Mouse (Mus musculus) embryo, embryonic 11 days (tissue): ENCODE data around the gene Hras.

Experiments
- DNase-seq: peaks from one replicate; pipeline ENCODE4 v3.0.0-alpha.2; 2015

Hras gene

GRCm38 (mm10) chr7:141193948-141194347 lies at the start of gene Hras, which contains the start of gene Lrrc56:
TSS of gene Hras (minus strand) at chr7:141194005.
TSS of gene Lrrc56 (plus strand) at chr7:141194157.
- peak; percentile 99 for DNase-seq

DNA sequence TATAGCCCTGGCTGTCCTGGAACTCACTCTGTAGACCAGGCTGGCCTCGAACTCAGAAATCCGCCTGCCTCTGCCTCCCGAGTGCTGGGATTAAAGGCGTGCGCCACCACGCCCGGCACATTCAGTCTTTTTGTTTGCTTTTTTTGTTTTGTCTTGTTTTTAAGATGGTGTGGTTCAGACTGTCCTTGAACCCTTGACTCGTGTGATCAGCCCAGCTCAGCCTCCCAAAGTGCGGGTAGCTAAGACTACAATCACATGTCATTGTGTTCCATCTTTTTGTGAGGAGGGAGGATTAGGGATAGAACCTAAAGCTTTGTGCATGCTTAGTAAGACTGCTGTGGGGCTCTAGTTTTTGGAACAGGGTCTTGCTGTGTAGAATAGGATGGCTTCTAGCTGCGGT lies 37.7 kb upstream of the Hras start:
- DNase-seq, result no peak

DNA sequence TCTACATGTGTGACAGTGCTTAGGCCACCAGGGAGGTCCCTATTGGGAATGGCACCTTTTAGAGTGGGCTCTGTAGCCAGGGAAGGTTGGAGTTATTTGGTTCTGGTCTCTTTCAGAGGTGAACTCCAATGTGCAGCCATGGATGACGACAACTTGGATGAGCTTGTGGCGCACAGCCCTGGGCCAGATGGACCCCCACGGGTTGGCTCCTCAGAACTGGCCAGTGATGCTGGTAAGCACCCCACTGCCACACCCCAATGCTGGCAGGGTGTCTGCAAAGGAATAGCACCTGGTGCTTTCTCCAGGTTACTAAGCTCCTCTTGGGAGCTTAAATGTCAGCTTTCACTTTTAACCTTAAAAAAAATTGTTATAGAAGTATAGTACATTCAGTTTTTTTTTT lies 37.3 kb upstream of the Hras start:
- no peak for DNase-seq

DNA sequence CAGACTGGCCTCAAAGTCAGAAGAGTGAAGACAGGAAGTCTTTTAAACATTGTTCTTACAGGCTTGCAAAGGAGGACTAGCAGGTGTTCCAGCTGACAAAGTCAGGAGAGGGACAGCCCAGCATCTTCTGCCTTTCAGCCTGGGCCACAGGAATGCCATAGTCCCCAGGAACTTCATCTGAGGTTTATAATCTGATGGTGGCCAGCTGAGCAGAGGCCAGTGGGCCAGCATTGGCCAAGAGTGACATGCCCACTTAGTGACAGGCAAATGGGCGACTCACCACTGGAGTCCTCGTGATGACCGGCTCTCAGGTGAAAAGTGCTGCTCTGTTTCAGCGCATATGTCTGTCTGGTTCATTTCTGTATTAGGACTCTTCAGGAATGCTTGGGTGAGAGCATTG lies 36.8 kb upstream of the Hras start:
- DNase-seq, result no peak

DNA sequence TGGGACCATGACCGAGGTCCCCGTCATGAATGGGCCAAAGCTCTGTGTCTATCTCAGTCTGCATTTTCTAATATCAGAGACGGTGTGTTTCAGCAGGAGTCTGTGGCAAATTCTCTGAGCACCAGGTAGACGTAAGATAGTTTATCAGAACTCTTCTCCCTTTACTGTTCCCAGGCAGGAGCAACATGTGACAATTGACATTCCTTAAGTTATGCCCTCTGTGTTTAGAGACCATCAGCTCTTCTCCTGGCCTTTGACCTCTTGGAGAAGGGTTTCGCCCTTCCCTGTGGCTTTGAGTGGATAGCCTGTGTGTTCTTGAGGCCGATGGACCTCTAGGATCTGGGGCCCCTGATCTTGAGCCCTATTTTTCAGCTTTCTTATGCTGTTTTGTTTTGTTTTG lies 35.9 kb upstream of the Hras start:
- DNase-seq, result no peak

- DNase-seq, result peak; percentile 91
Measured at GRCm38 (mm10) chr7:141228279-141229067, 34.7 kb upstream of the Hras start, which contains the start of gene Phrf1. TSS of gene Phrf1 (plus strand) at chr7:141228784.

GRCm38 (mm10) chr7:141227796-141228195 lies 34.0 kb upstream of the Hras start:
- DNase-seq, result no peak

- no peak for DNase-seq
Measured at GRCm38 (mm10) chr7:141226535-141226934, 32.7 kb upstream of the Hras start.

GRCm38 (mm10) chr7:141222696-141223215 lies 29.0 kb upstream of the Hras start:
- no peak for DNase-seq

DNA sequence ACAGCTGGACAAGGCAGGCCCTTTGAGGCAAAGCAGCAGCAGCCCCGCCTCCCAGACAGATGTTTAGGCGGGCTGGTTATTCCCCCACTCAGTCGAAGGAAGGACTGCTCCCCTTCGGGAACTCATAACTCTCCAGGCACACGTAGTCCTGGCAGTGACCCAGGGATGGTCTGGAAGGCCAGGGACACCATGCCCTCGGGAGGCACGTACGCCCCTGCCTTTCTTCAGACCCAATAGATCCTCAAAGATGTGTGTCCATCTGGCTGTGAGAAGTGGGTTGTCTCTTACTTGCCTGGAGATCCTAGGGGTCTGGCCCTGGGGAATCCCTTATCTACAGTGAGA lies 28.3 kb upstream of the Hras start:
- DNase-seq, result no peak

DNA sequence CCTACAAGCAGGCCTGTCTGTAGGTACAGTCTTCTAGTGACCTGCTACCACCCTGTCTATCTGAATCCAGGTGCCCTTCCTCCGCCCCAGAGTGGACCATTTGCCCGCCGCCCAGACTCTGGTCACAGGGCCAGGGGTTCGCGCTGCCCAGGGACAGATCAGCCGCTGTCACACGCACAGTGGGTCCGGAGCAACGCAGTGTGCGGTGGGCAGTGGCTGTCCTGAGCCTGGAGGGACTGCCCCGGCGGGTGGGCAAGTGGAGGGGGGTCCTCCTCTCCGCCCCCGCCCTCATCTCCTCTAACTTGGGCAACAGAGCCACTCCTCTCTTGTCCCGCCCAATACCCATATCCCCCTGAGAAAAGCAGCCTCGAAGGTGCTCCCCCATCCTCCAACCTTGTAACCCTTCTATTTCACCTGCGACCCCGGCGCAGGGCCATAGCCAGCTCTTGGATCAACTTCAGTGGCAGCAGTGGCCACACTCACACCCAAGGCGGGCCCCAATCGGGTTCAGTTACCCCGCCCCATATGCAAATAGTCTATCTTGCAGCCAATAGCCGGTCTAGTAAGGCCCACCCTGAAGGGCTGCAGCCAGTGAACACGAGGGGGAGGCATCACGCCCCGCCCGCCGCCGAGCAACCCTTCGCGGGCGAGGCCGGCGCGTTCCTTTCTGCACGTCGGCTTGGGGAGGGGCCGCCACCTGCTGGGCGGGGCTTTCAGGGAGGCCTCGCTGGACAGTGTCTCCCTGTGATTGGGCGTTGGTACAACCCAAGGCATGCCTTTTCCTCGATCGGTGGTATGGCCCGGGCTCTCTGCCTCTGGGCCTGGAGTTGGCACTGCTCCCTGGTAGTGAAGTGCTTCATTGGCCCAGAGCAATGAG lies 27.7 kb upstream of the Hras start:
- DNase-seq, result peak; percentile 99

DNA sequence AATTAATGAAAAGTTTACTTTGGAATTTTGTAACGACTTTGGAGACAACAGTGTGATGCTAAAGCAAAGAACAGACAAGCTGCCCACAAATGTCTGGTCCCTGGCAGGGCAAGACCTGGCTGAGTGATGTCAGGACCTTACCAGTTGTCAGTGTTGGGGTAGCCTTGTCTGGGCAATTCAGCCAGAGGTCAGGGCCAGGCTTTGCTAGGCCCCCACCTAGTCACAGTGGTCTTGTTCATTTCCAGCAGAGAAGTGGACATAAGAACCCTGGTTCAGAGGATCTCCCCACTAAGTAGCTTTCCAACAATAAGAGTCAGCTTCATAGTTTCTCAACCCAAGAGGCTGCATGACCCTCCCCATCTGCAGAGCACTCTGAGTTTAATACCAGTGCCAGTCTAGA lies 26.6 kb upstream of the Hras start:
- DNase-seq, result no peak

- no peak for DNase-seq
Measured at GRCm38 (mm10) chr7:141219558-141220099, 25.8 kb upstream of the Hras start.

DNA sequence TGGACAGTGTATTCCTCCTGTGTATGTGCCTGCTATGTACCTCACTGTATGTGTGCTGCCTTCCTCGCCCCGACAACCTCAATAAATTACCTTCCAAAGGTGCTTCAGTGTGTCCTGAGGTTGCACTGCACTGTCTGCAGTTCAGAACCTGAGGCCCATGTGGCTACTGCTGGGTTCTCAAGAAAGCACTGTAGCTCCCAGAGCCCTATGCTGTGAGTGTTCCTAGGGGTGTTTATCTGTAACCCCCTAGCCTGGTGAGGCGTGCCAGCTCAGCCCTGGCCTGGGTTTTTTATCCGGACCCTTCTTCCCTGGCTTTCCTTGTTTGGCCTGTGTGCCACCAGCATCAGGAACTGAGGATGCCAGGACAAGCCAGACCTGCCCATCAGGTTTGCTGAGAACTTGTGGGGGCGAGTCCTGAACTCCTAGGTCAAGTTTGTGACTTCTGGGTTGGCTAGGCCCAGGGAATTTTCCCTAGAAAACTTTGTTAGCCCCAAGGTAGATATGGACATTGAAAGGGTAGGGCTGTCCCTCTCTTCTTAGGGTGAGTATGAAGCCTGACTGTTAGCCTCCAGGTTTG lies 24.8 kb upstream of the Hras start:
- no peak for DNase-seq

DNA sequence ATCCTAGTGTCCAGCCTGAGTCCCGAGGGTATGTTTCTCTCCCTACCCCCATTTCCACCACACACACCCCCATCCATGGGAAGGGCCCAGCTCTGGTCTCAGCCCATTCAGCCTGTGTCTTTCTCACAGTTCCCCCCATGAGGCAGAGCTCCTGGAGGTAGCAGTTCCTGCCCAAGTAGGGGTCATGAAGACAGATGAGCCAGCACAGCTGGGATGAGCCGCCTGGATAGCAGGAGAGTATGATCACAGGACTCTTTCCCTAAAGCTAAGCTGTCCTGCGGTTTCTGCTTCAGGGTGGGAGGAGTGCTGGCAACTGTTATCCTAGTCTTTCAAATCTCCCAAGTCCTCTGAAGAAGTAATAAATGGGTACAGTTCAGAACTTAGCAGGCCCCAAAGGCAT lies 24.3 kb upstream of the Hras start:
- DNase-seq, result no peak

- no peak for DNase-seq
Measured at GRCm38 (mm10) chr7:141217343-141218013, 23.7 kb upstream of the Hras start.

GRCm38 (mm10) chr7:141216894-141217293 lies 23.1 kb upstream of the Hras start:
- no peak for DNase-seq

DNA sequence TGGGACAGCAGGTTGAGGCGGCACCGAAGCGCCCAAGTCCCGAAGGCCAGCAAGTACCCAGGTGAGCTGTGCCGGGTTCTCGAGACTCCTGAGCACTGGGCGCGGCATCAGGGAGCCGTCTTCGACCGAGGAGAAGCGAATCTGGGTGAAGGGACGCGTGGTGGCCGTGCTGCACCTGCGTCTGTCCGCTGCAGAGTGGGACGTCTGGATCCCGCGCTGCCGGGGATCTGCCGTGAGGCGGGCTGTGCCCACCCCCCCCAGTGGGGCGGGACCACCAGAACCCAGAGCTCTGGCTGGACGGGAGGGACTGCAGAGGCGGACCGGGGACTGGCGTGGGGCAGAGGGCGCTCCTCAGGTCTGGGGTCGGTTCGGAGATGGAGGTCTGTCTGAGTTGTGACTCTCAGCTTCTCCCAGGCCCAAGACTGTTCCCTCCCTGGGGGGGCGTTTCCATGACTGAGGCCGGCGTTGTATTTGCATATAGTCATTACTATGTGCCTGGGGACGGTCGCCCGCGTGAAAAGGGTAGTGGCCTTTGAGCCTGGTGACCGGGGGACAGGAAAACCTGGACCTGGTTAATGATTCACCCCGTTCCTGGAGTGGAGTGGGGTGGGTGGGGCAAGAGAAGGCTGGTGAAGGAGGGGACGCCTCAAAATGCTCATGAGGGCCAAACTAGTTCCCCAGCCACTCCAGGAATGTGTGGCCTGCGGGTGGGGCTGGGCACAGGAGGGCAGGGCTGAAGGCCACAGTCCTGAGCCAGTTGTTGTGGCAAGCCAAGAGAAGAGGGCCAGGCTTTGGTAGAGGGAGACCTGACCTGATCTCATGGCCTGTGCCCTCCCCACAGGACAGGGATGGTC lies 22.3 kb upstream of the Hras start:
- peak; percentile 78 for DNase-seq

DNA sequence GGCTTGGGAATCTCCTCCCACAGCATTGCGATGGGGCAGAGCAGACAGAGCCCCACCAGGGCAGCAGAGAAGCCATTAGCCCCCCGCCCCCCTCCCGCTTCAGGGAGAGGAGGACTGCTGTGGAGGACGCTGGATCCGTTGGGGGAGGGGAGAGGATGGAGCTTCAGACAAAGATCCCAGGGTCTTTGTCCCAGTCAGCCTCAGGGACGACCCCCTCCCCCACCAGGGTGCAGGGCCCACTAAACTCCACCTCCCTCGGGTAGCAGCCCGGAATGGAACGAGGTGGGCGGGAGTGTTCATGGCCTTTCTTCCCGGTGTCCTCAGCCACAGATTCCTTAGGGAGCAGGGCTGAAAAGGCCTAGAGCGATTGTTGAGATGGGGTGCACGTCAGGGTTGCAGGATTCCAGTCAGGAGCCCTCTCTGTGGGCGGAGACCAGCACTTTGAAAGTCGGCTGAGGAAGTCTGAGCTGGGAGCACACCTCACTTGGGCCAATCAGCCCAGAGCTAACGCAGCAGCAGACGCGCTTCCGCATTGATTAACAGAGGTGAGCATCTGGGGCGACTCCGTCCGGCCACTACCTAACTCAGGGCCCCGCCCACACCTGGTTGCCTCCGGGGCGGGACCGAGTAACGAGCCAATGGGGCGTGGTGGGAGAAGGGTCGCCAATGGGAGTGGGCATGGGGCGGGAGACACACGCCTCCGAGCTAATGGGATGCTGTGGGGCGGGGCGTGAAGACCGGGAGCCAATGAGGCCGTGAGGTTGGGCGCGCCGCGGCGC lies 21.5 kb upstream of the Hras start, which contains the start of gene Rassf7:
TSS of gene Rassf7 (plus strand) at position 760 of the 779 bp plus-strand sequence.
- DNase-seq, result peak; percentile 99

GRCm38 (mm10) chr7:141214310-141214709 lies 20.5 kb upstream of the Hras start:
- no peak for DNase-seq
